ENCODE assay signal across 18 mouse cellular contexts in the genomic region with DNA sequence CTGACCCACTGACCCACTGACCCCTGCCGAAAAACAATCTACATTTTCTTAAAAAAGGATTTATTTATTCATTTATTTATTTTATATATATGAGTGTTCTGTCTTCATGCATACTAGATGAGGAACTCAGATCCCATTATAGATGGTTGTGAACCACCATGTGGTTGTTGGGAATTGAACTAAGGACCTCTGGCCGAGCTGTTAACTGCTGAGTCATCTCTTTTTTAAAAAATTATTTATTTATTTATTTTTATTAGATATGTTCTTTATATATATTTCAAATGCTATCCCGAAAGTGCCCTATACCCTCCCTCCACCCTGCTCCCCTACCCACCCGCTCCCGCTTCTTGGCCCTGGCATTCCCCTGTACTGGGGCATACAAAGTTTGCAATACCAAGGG.
"Had no signal": no experiment of that assay in that cellular context is flagged by ENCODE, and none has a peak within 500 bp of the region (broad histone marks: within the 10 kb centered on the region; RNA-seq: fewer than 3 reads in every experiment).

No protein-coding gene starts in this region.

- H3K9ac ChIP-seq: liver, postnatal 0 days; lung, embryonic 15.5 days; midbrain, embryonic 13.5 days; midbrain, embryonic 15.5 days; neural tube, embryonic 13.5 days; neural tube, embryonic 15.5 days had no signal

- H3K27ac ChIP-seq: lung, embryonic 15.5 days; midbrain, embryonic 13.5 days; midbrain, embryonic 15.5 days; neural tube, embryonic 13.5 days; neural tube, embryonic 15.5 days had no signal

- H3K4me1 ChIP-seq: lung, embryonic 15.5 days; midbrain, embryonic 13.5 days; midbrain, embryonic 15.5 days; neural tube, embryonic 13.5 days; neural tube, embryonic 15.5 days had no signal

- H3K36me3 ChIP-seq: lung, embryonic 15.5 days; midbrain, embryonic 15.5 days had no signal

- H3K9me3 ChIP-seq: lung, embryonic 15.5 days; midbrain, embryonic 15.5 days; neural tube, embryonic 13.5 days; neural tube, embryonic 15.5 days had no signal

- H3K4me3 ChIP-seq: lung, embryonic 15.5 days; megakaryocyte, embryonic 14.5 days; midbrain, embryonic 13.5 days; midbrain, embryonic 15.5 days; neural tube, embryonic 13.5 days; neural tube, embryonic 15.5 days had no signal

- DNase-seq: liver, postnatal 0 days; lung, adult 2 months; lung, postnatal 14 days; lung, postnatal 36 days; retina, postnatal 1 day; right cerebral cortex, adult 18-20 months; right cerebral cortex, postnatal 25 days; right cerebral cortex, postnatal 4 days; spleen, adult 18-20 months; thymus, adult 18-20 months; thymus, postnatal 14 days; thymus, postnatal 36 days had no signal
